Mouse (Mus musculus): ENCODE results near the gene Mrps23.

DNA sequence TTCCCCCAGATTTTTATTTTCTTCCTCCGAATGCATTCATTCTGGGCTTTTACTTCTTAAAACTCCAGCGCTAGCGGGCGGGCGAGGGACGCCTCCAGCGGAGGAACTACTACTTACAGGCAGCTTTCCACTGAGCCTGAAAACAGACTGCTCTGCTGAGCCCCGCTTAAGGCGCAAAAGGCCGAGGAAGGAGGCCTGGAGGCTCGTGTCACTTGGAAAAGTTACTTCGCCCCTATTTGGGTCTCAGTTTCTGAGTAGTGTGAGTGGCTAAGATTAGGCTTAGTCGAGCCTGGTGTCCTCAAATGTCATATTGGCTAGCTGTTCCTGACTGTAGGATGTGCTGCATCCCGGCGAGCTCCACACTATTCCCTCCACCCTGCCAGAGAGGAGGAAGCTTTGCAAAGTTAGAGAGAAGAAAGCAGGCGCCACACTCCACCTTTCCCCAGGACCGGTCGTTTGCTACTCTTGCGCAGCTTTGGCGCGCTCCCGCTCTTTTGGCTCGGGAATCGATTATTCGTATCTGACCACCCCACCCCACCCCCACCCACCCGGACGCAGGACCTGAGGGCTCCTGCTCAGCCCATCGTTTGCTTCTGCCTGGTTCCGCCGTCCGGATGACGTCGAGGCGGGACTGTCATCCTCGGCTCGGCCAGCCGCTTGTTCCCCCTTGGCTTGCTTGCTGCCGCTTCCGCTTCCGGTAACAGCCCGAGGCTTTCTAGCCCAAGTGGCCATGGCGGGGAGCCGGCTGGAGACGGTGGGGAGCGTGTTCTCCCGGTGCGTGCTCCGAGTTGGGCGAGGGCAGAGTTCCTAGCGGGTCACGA lies at the start of gene Mrps23:
- TF ChIP-seq CTCF (IDR thresholded peaks at IDR 0.05; ENCODE audit: low read depth): peak; percentile 71
- TF ChIP-seq EP300 (optimal IDR thresholded peaks at IDR 0.05): peak; percentile 77

Measured in stomach, postnatal 0 days (tissue).